Mouse (Mus musculus): ENCODE results near the gene Rpp40. TPM values are rescaled to one million over a fixed set of nuclear protein-coding genes. Genes with fewer than 3 reads are reported as not detected.

Gene Rpp40
- 21.7 and 22.0 TPM in 2 replicates for polyA plus RNA-seq (2015; fragmentation: Nextera tagmentation; extraction: Ambion mirVana)

GRCm38 (mm10) chr13:35905879-35906481 is at the start of gene Rpp40:
Gene Rpp40, minus strand, starts transcription at chr13:35906359.
- under 1% methylated on average over 35 of the region's 35 CpGs for WGBS
- peak; percentile 100 for ATAC-seq (ENCODE audit: low FRiP score, low read depth)
- Histone ChIP-seq H3K36me3 (peaks cover 4% of the 10 kb centered on the region; the same call in 1 of the 2 replicates), H3K9me3 (no peaks in the 10 kb centered on the region), H3K4me1 (peaks cover 3% of the 10 kb centered on the region; the same call in 1 of the 2 replicates), H3K4me3 (peak within 1 kb of the TSS; percentile 64), H3K27me3 (no peaks in the 10 kb centered on the region), H3K27ac (no peak within 1 kb of the TSS), H3K9ac (peak within 1 kb of the TSS; percentile 71), H3K4me2 (replicated peaks) (peak within 1 kb of the TSS; percentile 77)

- ATAC-seq (ENCODE audit: low FRiP score, low read depth) = no peak
- WGBS = 74% methylated on average over 17 of the region's 17 CpGs
- H3K4me3 ChIP-seq = no peak overlapping the region
These were observed 43.8 kb upstream of the Rpp40 start for GRCm38 (mm10) chr13:35949814-35950455.

GRCm38 (mm10) chr13:35947354-35948000 is 41.3 kb upstream of the Rpp40 start:
- ATAC-seq (ENCODE audit: low FRiP score, low read depth) = no peak
- Histone ChIP-seq H3K4me1 (0 out of 2 replicates have a peak, but pooled peaks cover 12% of the 10 kb centered on the region), H3K9me3 (peaks cover 6% of the 10 kb centered on the region), H3K27ac (no peak overlapping the region), H3K9ac (no peak overlapping the region), H3K4me2 (replicated peaks) (no peak overlapping the region), H3K36me3 (no peaks in the 10 kb centered on the region), H3K27me3 (no peaks in the 10 kb centered on the region; the same call in 1 of the 2 replicates), H3K4me3 (no peak overlapping the region)
- WGBS = 23% methylated on average over 14 of the region's 14 CpGs

More at GRCm38 (mm10) chr13:35949814-35950455, 43.8 kb upstream of the Rpp40 start:
- H3K27me3 ChIP-seq = no peaks in the 10 kb centered on the region; the same call in 1 of the 2 replicates
- no peak overlapping the region for H3K27ac ChIP-seq
- H3K4me2 ChIP-seq (replicated peaks) = no peak overlapping the region
- peaks cover 6% of the 10 kb centered on the region for H3K9me3 ChIP-seq
- no peaks in the 10 kb centered on the region for H3K36me3 ChIP-seq
- 0 out of 2 replicates have a peak, but pooled peaks cover 12% of the 10 kb centered on the region for H3K4me1 ChIP-seq
- no peak overlapping the region for H3K9ac ChIP-seq

- Histone ChIP-seq H3K27me3 (no peaks in the 10 kb centered on the region; the same call in 1 of the 2 replicates), H3K4me1 (0 out of 2 replicates have a peak, but pooled peaks cover 12% of the 10 kb centered on the region), H3K9me3 (peaks cover 2% of the 10 kb centered on the region; the same call in 1 of the 2 replicates), H3K4me2 (replicated peaks) (no peak overlapping the region), H3K4me3 (no peak overlapping the region), H3K36me3 (no peaks in the 10 kb centered on the region), H3K9ac (no peak overlapping the region), H3K27ac (no peak overlapping the region)
- no peak for ATAC-seq (ENCODE audit: low FRiP score, low read depth)
- 71% methylated on average over 20 of the region's 20 CpGs for WGBS
These were observed 40.6 kb upstream of the Rpp40 start for GRCm38 (mm10) chr13:35946659-35947353.

GRCm38 (mm10) chr13:35940934-35941333 is 34.8 kb upstream of the Rpp40 start:
- H3K36me3 ChIP-seq = no peaks in the 10 kb centered on the region
- no peak for ATAC-seq (ENCODE audit: low FRiP score, low read depth)
- no peak overlapping the region for H3K9ac ChIP-seq
- H3K4me1 ChIP-seq = 0 out of 2 replicates have a peak, but pooled peaks cover 5% of the 10 kb centered on the region
- H3K9me3 ChIP-seq = no peaks in the 10 kb centered on the region
- H3K27me3 ChIP-seq = peaks cover 3% of the 10 kb centered on the region; the same call in 1 of the 2 replicates
- no peak overlapping the region for H3K27ac ChIP-seq
- H3K4me2 ChIP-seq (replicated peaks) = no peak overlapping the region
- H3K4me3 ChIP-seq = no peak overlapping the region
- 82% methylated on average over 5 of the region's 5 CpGs for WGBS

- Histone ChIP-seq H3K4me1 (0 out of 2 replicates have a peak, but pooled peaks cover 5% of the 10 kb centered on the region), H3K4me3 (no peak overlapping the region), H3K27ac (no peak overlapping the region), H3K9ac (no peak overlapping the region), H3K27me3 (0 out of 2 replicates have a peak, but pooled peaks cover 3% of the 10 kb centered on the region), H3K4me2 (replicated peaks) (no peak overlapping the region), H3K36me3 (no peaks in the 10 kb centered on the region), H3K9me3 (peaks cover 2% of the 10 kb centered on the region; the same call in 1 of the 2 replicates)
- WGBS = 64% methylated on average over 18 of the region's 18 CpGs
- no peak for ATAC-seq (ENCODE audit: low FRiP score, low read depth)
These were observed 33.9 kb upstream of the Rpp40 start for GRCm38 (mm10) chr13:35939871-35940665.

- Histone ChIP-seq H3K4me3 (no peak overlapping the region), H3K4me1 (0 out of 2 replicates have a peak, but pooled peaks cover 5% of the 10 kb centered on the region), H3K36me3 (no peaks in the 10 kb centered on the region), H3K9me3 (peaks cover 8% of the 10 kb centered on the region), H3K9ac (no peak overlapping the region), H3K27me3 (0 out of 2 replicates have a peak, but pooled peaks cover 3% of the 10 kb centered on the region), H3K27ac (no peak overlapping the region), H3K4me2 (replicated peaks) (no peak overlapping the region)
- ATAC-seq (ENCODE audit: low FRiP score, low read depth) = no peak
- WGBS = 58% methylated on average over 2 of the region's 2 CpGs
These were observed 31.8 kb upstream of the Rpp40 start for GRCm38 (mm10) chr13:35937991-35938390.

- WGBS = 92% methylated on average over 1 of the region's 1 CpGs
- H3K4me1 ChIP-seq = no peaks in the 10 kb centered on the region
- no peak for ATAC-seq (ENCODE audit: low FRiP score, low read depth)
- H3K27ac ChIP-seq = no peak overlapping the region
- no peak overlapping the region for H3K4me2 ChIP-seq (replicated peaks)
- no peaks in the 10 kb centered on the region for H3K27me3 ChIP-seq
- no peak overlapping the region for H3K9ac ChIP-seq
- H3K36me3 ChIP-seq = no peaks in the 10 kb centered on the region
- no peak overlapping the region for H3K4me3 ChIP-seq
- no peaks in the 10 kb centered on the region for H3K9me3 ChIP-seq
These were observed 5.3 kb upstream of the Rpp40 start for GRCm38 (mm10) chr13:35911476-35911875.

- H3K36me3 ChIP-seq = peaks cover 4% of the 10 kb centered on the region; the same call in 1 of the 2 replicates
- H3K4me2 ChIP-seq (replicated peaks) = peak overlapping the region; percentile 77
- no peaks in the 10 kb centered on the region for H3K9me3 ChIP-seq
- peak overlapping the region; percentile 71 for H3K9ac ChIP-seq
- no peaks in the 10 kb centered on the region for H3K27me3 ChIP-seq
- ATAC-seq (ENCODE audit: low FRiP score, low read depth) = no peak
- H3K4me3 ChIP-seq = peak overlapping the region; percentile 64
- no peak overlapping the region for H3K27ac ChIP-seq
- WGBS = 4% methylated on average over 13 of the region's 13 CpGs
- peaks cover 3% of the 10 kb centered on the region; the same call in 1 of the 2 replicates for H3K4me1 ChIP-seq
These were observed 781 bp downstream of the Rpp40 start for GRCm38 (mm10) chr13:35905378-35905777.

GRCm38 (mm10) chr13:35892866-35893265 is 13.3 kb downstream of the Rpp40 start:
- H3K4me1 ChIP-seq = no peaks in the 10 kb centered on the region
- H3K9ac ChIP-seq = no peak overlapping the region
- H3K27ac ChIP-seq = no peak overlapping the region
- no peak for ATAC-seq (ENCODE audit: low FRiP score, low read depth)
- no peaks in the 10 kb centered on the region for H3K27me3 ChIP-seq
- no peak overlapping the region for H3K4me3 ChIP-seq
- WGBS = 86% methylated on average over 3 of the region's 3 CpGs
- peaks cover 14% of the 10 kb centered on the region for H3K36me3 ChIP-seq
- H3K4me2 ChIP-seq (replicated peaks) = no peak overlapping the region
- peaks cover 5% of the 10 kb centered on the region for H3K9me3 ChIP-seq
